18 mouse cellular contexts compared by ENCODE assay signal in the genomic region with DNA sequence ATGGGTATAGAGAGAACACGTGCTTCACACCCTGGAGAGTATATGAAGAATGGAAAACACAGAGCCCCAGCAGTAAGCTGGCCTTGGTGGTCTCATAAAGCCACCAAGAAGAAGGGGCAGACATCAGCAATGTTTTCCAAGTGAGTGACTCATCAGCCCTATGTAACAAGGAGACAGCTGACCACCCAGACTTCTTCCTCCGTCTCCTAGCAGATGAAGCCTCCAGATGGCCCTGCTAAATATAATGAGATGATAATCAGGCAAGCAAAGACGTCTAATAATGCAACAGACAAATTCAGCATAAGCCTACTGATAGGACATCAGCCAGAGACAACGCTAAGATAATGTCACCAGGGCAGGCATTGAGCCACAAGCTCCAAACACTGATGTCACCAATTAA. TPM values are rescaled to one million over a fixed set of nuclear protein-coding genes. Genes with fewer than 3 reads are reported as not detected.
A peak's percentile ranks its signal among the peaks of the same experiment; 100 is the strongest.
DNase-seq lines count a peak whose midpoint lies in the region; ATAC-seq and TF ChIP-seq lines count a peak whose summit lies in the region.
"Had no signal": no experiment of that assay in that cellular context is flagged by ENCODE, and none has a peak within 500 bp of the region (broad histone marks: within the 10 kb centered on the region; RNA-seq: fewer than 3 reads in every experiment).

No protein-coding gene starts in this region.

- H3K27me3 ChIP-seq in midbrain, embryonic 12.5 days: no peaks in the 10 kb centered on the region
- H3K27me3 ChIP-seq in midbrain, embryonic 15.5 days (replicated peaks): no peaks in the 10 kb centered on the region
- H3K27me3 ChIP-seq in forebrain, embryonic 15.5 days: no peaks in the 10 kb centered on the region
- H3K27me3 ChIP-seq in midbrain, postnatal 0 days (ENCODE audit: insufficient read depth, low read length): no peaks in the 10 kb centered on the region
- H3K27me3 ChIP-seq: lung, embryonic 15.5 days; neural tube, embryonic 13.5 days; stomach, embryonic 15.5 days had no signal

- no peak overlapping the region for H3K4me2 ChIP-seq in midbrain, embryonic 12.5 days (replicated peaks)
- no peak overlapping the region for H3K4me2 ChIP-seq in midbrain, embryonic 15.5 days
- H3K4me2 ChIP-seq in forebrain, embryonic 15.5 days (replicated peaks): no peak overlapping the region
- no peak overlapping the region for H3K4me2 ChIP-seq in midbrain, postnatal 0 days (ENCODE audit: low read depth, low read length, poor library complexity, severe bottlenecking)
- H3K4me2 ChIP-seq: heart, embryonic 11.5 days; lung, embryonic 15.5 days; neural tube, embryonic 13.5 days; stomach, embryonic 15.5 days had no signal

- peak; percentile 58; the same call in 1 of the 2 replicates for ATAC-seq in midbrain, embryonic 12.5 days (ENCODE audit: low FRiP score, low read depth)
- no peak for ATAC-seq in midbrain, embryonic 15.5 days (replicated peaks)
- ATAC-seq in forebrain, embryonic 15.5 days (replicated peaks): peak; percentile 55; the same call in 1 of the 2 replicates
- ATAC-seq in midbrain, postnatal 0 days (ENCODE audit: low FRiP score): no peak; the same call in 1 of the 2 replicates
- ATAC-seq in megakaryocyte, adult 5-6 weeks (ENCODE audit: poor library complexity, severe bottlenecking): no peak

- H3K27ac ChIP-seq in midbrain, embryonic 12.5 days (replicated peaks): no peak overlapping the region
- H3K27ac ChIP-seq in midbrain, embryonic 15.5 days: no peak overlapping the region
- H3K27ac ChIP-seq in forebrain, embryonic 15.5 days (replicated peaks): no peak overlapping the region
- H3K27ac ChIP-seq in midbrain, postnatal 0 days (ENCODE audit: low read depth, low read length): no peak overlapping the region
- H3K27ac ChIP-seq: lung, embryonic 15.5 days; neural tube, embryonic 13.5 days; stomach, embryonic 15.5 days had no signal

- no peak for TF ChIP-seq CTCF in midbrain, postnatal 0 days (IDR thresholded peaks at IDR 0.05)

- no peaks in the 10 kb centered on the region for H3K36me3 ChIP-seq in midbrain, embryonic 12.5 days
- no peaks in the 10 kb centered on the region for H3K36me3 ChIP-seq in midbrain, embryonic 15.5 days (replicated peaks)
- no peaks in the 10 kb centered on the region for H3K36me3 ChIP-seq in forebrain, embryonic 15.5 days
- H3K36me3 ChIP-seq in midbrain, postnatal 0 days (ENCODE audit: insufficient read depth, low read length): no peaks in the 10 kb centered on the region
- H3K36me3 ChIP-seq: lung, embryonic 15.5 days; neural tube, embryonic 13.5 days; stomach, embryonic 15.5 days had no signal

- H3K9me3 ChIP-seq in midbrain, embryonic 12.5 days: no peaks in the 10 kb centered on the region
- no peaks in the 10 kb centered on the region for H3K9me3 ChIP-seq in midbrain, embryonic 15.5 days
- no peaks in the 10 kb centered on the region for H3K9me3 ChIP-seq in forebrain, embryonic 15.5 days
- H3K9me3 ChIP-seq in midbrain, postnatal 0 days (ENCODE audit: low read length): no peaks in the 10 kb centered on the region
- H3K9me3 ChIP-seq: lung, embryonic 15.5 days; neural tube, embryonic 13.5 days; stomach, embryonic 15.5 days had no signal

- H3K9ac ChIP-seq in midbrain, embryonic 12.5 days (replicated peaks): 0 out of 2 replicates have a peak overlapping the region, but pooled peaks have one; percentile 24
- no peak overlapping the region for H3K9ac ChIP-seq in midbrain, embryonic 15.5 days
- no peak overlapping the region for H3K9ac ChIP-seq in forebrain, embryonic 15.5 days (replicated peaks)
- no peak overlapping the region for H3K9ac ChIP-seq in midbrain, postnatal 0 days (replicated peaks; ENCODE audit: low read length, poor library complexity, severe bottlenecking)
- H3K9ac ChIP-seq: lung, embryonic 15.5 days; neural tube, embryonic 13.5 days; stomach, embryonic 15.5 days had no signal

- no peak overlapping the region for H3K4me3 ChIP-seq in midbrain, embryonic 12.5 days
- no peak overlapping the region for H3K4me3 ChIP-seq in midbrain, embryonic 15.5 days
- H3K4me3 ChIP-seq in forebrain, embryonic 15.5 days: no peak overlapping the region
- no peak overlapping the region for H3K4me3 ChIP-seq in midbrain, postnatal 0 days (ENCODE audit: low read depth, low read length)
- H3K4me3 ChIP-seq: lung, embryonic 15.5 days; neural tube, embryonic 13.5 days; stomach, embryonic 15.5 days had no signal

- H3K4me1 ChIP-seq in midbrain, embryonic 12.5 days: peaks cover 14% of the 10 kb centered on the region; the same call in 1 of the 2 replicates
- peaks cover 7% of the 10 kb centered on the region for H3K4me1 ChIP-seq in midbrain, embryonic 15.5 days
- peaks cover 4% of the 10 kb centered on the region; the same call in 1 of the 2 replicates for H3K4me1 ChIP-seq in forebrain, embryonic 15.5 days
- H3K4me1 ChIP-seq in midbrain, postnatal 0 days (ENCODE audit: insufficient read depth, low read length): no peaks in the 10 kb centered on the region

- DNase-seq in frontal cortex, postnatal 36 days (ENCODE audit: low spot score in 2 of 2): peak; percentile 28 to 54
- no peak for DNase-seq in frontal cortex, postnatal 10 days (ENCODE audit: low spot score in 2 of 2)
- peak; percentile 66 for DNase-seq in midbrain, postnatal 0 days (ENCODE audit: low spot score)
- no peak for DNase-seq in kidney, adult 11 months
- DNase-seq: cerebellum, adult 8-10 months; thymus, postnatal 25 days had no signal

- 27% methylated on average over 4 of the region's 4 CpGs for WGBS in midbrain, embryonic 12.5 days
- 15% methylated on average over 4 of the region's 4 CpGs for WGBS in midbrain, embryonic 15.5 days
- WGBS in forebrain, embryonic 15.5 days: 26% methylated on average over 4 of the region's 4 CpGs
- WGBS in midbrain, postnatal 0 days: 25% methylated on average over 4 of the region's 4 CpGs

RNA-seq across cellular contexts. Expression of a gene that starts 25.1 kb away (rescaled TPM):
- polyA plus RNA-seq in midbrain, embryonic 12.5 days (2016; fragmentation: Nextera tagmentation; extraction: Ambion mirVana): 0.77 and 0.89 TPM in 2 replicates
- 12.1 and 13.5 TPM in 2 replicates for polyA plus RNA-seq in midbrain, embryonic 15.5 days (2015; fragmentation: Nextera tagmentation; extraction: Ambion mirVana)
- polyA plus RNA-seq in forebrain, embryonic 15.5 days (2015; fragmentation: Nextera tagmentation; extraction: Ambion mirVana): 5.5 and 6.1 TPM in 2 replicates
- total RNA-seq in midbrain, postnatal 0 days (2014; rRNA removed): 12.9 and 14.7 TPM in 2 replicates
- 20.3 and 20.9 TPM in 2 replicates for polyA plus RNA-seq in midbrain, postnatal 0 days (2015; fragmentation: Nextera tagmentation; extraction: Ambion mirVana)
- not detected in 2 replicates for total RNA-seq in megakaryocyte, adult 5-6 weeks (2015)
- not detected in 2 replicates for total RNA-seq in megakaryocyte, adult 5-6 weeks (2017)
- total RNA-seq: hematopoietic stem cell, adult 5-6 weeks; liver, adult 2 months; MEL had no signal
- polyA plus RNA-seq: small intestine, adult 2 months had no signal

RNA-seq across cellular contexts. Expression of a gene that starts 51.9 kb away (rescaled TPM):
- 3.6 and 4.2 TPM in 2 replicates for polyA plus RNA-seq in midbrain, embryonic 12.5 days (2016; fragmentation: Nextera tagmentation; extraction: Ambion mirVana)
- polyA plus RNA-seq in midbrain, embryonic 15.5 days (2015; fragmentation: Nextera tagmentation; extraction: Ambion mirVana): 15.3 and 19.7 TPM in 2 replicates
- polyA plus RNA-seq in forebrain, embryonic 15.5 days (2015; fragmentation: Nextera tagmentation; extraction: Ambion mirVana): 6.6 and 7.8 TPM in 2 replicates
- total RNA-seq in midbrain, postnatal 0 days (2014; rRNA removed): 17.2 and 18.3 TPM in 2 replicates
- 13.1 and 14.7 TPM in 2 replicates for polyA plus RNA-seq in midbrain, postnatal 0 days (2015; fragmentation: Nextera tagmentation; extraction: Ambion mirVana)
- total RNA-seq in megakaryocyte, adult 5-6 weeks (2015): not detected in 2 replicates
- total RNA-seq in megakaryocyte, adult 5-6 weeks (2017): not detected in 2 replicates
- total RNA-seq: hematopoietic stem cell, adult 5-6 weeks; liver, adult 2 months; MEL had no signal
- polyA plus RNA-seq: heart, embryonic 11.5 days; liver, adult 2 months; small intestine, adult 2 months; stomach, embryonic 15.5 days had no signal

Comparison
In these comparisons a context has a peak if more than half of its experiments do, and no peak if none do; other contexts are left out.
1. DNase-seq: peak in frontal cortex, postnatal 36 days (2 of 2) and midbrain, postnatal 0 days (single experiment); none in frontal cortex, postnatal 10 days (0 of 2) and kidney, adult 11 months (single experiment).
2. ATAC-seq: peak in midbrain, embryonic 12.5 days (single experiment) and forebrain, embryonic 15.5 days (single experiment); none in midbrain, embryonic 15.5 days (single experiment), midbrain, postnatal 0 days (single experiment) and megakaryocyte, adult 5-6 weeks (single experiment).